Mouse (Mus musculus) ES-E14 (cell line): ENCODE results near the gene Apoc1.

Source experiments
- MAFK ChIP-seq: IDR thresholded peaks from 2 replicates; pipeline ENCODE4 v1.6.1; 2014; ENCODE audit warnings: mild to moderate bottlenecking, low read depth, low read length, inconsistent platforms; ENCODE audit not compliant: insufficient read depth
- ZC3H11A ChIP-seq: IDR thresholded peaks from 2 replicates; pipeline ENCODE4 v1.6.1; 2012; ENCODE audit warnings: low read depth, mild to moderate bottlenecking, inconsistent platforms, low read length, borderline replicate concordance
- ZNF384 ChIP-seq: IDR thresholded peaks from 2 replicates; pipeline ENCODE4 v1.6.1; 2012; ENCODE audit warnings: low read depth, low read length, inconsistent platforms

- no peak for TF ChIP-seq ZNF384
- no peak for TF ChIP-seq MAFK
- no peak for TF ChIP-seq ZC3H11A
Measured at GRCm38 (mm10) chr7:19704475-19704874, 12.0 kb upstream of the Apoc1 start.
